Mouse (Mus musculus) left cerebral cortex, adult 2 months (tissue): Measurements from ENCODE around the gene Kirrel. TPM values are rescaled to one million over a fixed set of nuclear protein-coding genes. Genes with fewer than 3 reads are reported as not detected.

Experiments
- DNase-seq, 2 experiments: peaks; one replicate each; pipeline ENCODE4 v3.0.0; 2021 to 2022; ENCODE audit warnings: low spot score in 2 of 2, mixed read lengths in 1 of 2; ENCODE audit errors: extremely low spot score in 1 of 2
- H3K27ac ChIP-seq: fragments of 200-600 bp; 2 replicates; pipeline ENCODE4 v1.8.1; 2022
- H3K4me3 ChIP-seq: fragments of 200-600 bp; 2 replicates; pipeline ENCODE4 v1.8.1; 2022
- CTCF ChIP-seq: fragments of 200-600 bp; IDR thresholded peaks from 2 replicates; pipeline ENCODE4 v1.8.1; 2022; ENCODE audit warnings: antibody characterized with exemption, mild to moderate bottlenecking, moderate library complexity
- intact Hi-C: fragments of 180-260 bp; cut with DNase I; formaldehyde crosslinking; loops from one replicate; pipeline ENCODE4 v1.15.1; 2025
- total RNA-seq, 2 experiments: library from RNA; stranded (reverse); gene quantifications; 2 replicates each; pipeline ENCODE4 v1.2.3; 2021

The Kirrel gene
- total RNA-seq, 2 experiments from 2014 or later = 4.3 to 4.9 TPM

GRCm38 (mm10) chr3:87164099-87164815 is 10.3 kb downstream of the Kirrel start:
- Histone ChIP-seq H3K27ac (no peak overlapping the region), H3K4me3 (no peak overlapping the region)
- no peak for TF ChIP-seq CTCF
- no peak for DNase-seq
- intact Hi-C loops = no loop called here

GRCm38 (mm10) chr3:87163116-87163515 is 11.4 kb downstream of the Kirrel start:
- H3K27ac ChIP-seq = no peak overlapping the region
- intact Hi-C loops = no loop called here
- TF ChIP-seq CTCF = no peak
- no peak overlapping the region for H3K4me3 ChIP-seq
- DNase-seq = no peak

GRCm38 (mm10) chr3:87162380-87162779 is 12.2 kb downstream of the Kirrel start:
- no peak for TF ChIP-seq CTCF
- intact Hi-C loops = no loop called here
- no peak overlapping the region for H3K4me3 ChIP-seq
- H3K27ac ChIP-seq = no peak overlapping the region
- no peak for DNase-seq

GRCm38 (mm10) chr3:87161601-87162000 is 12.9 kb downstream of the Kirrel start:
- H3K27ac ChIP-seq = no peak overlapping the region
- intact Hi-C loops = no loop called here
- no peak for TF ChIP-seq CTCF
- H3K4me3 ChIP-seq = no peak overlapping the region
- DNase-seq = no peak

GRCm38 (mm10) chr3:87160819-87161509 is 13.6 kb downstream of the Kirrel start:
- no peak for TF ChIP-seq CTCF
- intact Hi-C loops = no loop called here
- no peak for DNase-seq
- Histone ChIP-seq H3K27ac (no peak overlapping the region), H3K4me3 (no peak overlapping the region)

GRCm38 (mm10) chr3:87159190-87159589 is 15.4 kb downstream of the Kirrel start:
- no peak for TF ChIP-seq CTCF
- Histone ChIP-seq H3K27ac (no peak overlapping the region), H3K4me3 (no peak overlapping the region)
- intact Hi-C loops = no loop called here
- no peak for DNase-seq

GRCm38 (mm10) chr3:87157767-87158291 is 16.7 kb downstream of the Kirrel start:
- no peak overlapping the region for H3K4me3 ChIP-seq
- no peak for TF ChIP-seq CTCF
- H3K27ac ChIP-seq = no peak overlapping the region
- DNase-seq = no peak
- intact Hi-C loops = no loop called here

DNA sequence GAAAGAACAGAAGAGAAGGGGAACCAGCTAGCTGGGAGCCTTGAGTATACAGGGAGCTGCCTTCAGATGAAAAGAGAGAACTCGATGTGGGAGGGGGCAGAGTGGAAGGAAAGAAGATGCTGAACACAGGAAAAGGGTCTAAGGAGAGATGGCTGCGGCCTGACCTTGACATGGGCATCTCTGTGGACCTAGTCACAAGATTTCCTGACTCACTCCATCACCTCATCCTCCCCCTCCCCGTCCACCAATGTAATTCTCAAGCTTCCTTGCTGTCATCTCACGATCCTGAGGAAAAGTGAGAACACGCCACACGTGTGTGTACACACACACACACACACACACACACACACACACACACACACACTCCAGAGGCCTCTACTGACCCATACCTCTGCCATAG is 17.2 kb downstream of the Kirrel start:
- no peak for TF ChIP-seq CTCF
- no peak overlapping the region for H3K27ac ChIP-seq
- H3K4me3 ChIP-seq = no peak overlapping the region
- intact Hi-C loops = no loop called here
- no peak for DNase-seq

DNA sequence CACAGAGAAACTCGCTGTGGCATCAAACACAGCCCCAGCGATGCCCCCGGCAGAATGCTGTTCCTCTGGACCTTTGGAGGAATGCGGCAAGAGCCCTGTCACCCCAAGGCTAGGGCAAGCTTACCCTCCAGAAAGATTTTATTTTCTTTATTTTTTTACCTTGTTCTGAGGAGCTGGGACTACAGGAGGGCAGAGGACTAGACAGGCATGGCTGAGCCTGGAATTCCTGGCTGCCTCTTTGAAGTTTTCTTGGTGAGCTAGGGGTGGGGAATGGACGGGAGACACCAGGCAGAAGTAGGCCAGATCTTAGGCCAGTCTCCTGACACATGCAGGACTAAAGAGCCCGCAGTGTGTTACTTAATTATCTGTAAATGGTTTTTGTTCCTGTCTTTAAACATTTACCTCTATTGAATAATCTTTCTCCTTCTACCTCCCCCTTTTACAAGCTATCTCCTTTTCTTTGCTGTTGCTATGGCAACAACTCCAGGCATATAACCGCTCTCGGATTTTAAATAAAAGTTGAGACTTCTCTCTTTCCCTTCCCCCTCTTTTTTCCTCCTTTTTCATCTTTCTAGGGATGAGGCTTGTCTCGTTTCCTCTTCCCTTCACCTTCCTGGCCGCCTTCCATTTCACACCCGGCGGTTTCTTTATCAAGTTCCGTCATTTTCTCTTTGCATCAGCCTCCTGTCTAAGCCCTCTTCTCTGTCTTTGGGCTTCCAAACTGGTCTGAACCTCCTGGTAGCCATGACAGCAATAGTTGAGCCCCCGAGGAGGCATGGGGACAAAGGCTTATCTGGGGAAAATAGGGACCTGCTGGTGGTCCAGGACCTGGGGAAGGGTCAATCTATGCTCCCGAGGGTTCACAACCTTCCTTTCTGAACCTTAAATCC is 19.9 kb downstream of the Kirrel start:
- intact Hi-C loops = no loop called here
- TF ChIP-seq CTCF = no peak
- no peak for DNase-seq
- no peak overlapping the region for H3K27ac ChIP-seq
- no peak overlapping the region for H3K4me3 ChIP-seq

GRCm38 (mm10) chr3:87153038-87153437 is 21.5 kb downstream of the Kirrel start:
- no peak for DNase-seq
- intact Hi-C loops = no loop called here
- Histone ChIP-seq H3K27ac (no peak overlapping the region; the same call in 1 of the 2 replicates), H3K4me3 (no peak overlapping the region)
- TF ChIP-seq CTCF = no peak

DNA sequence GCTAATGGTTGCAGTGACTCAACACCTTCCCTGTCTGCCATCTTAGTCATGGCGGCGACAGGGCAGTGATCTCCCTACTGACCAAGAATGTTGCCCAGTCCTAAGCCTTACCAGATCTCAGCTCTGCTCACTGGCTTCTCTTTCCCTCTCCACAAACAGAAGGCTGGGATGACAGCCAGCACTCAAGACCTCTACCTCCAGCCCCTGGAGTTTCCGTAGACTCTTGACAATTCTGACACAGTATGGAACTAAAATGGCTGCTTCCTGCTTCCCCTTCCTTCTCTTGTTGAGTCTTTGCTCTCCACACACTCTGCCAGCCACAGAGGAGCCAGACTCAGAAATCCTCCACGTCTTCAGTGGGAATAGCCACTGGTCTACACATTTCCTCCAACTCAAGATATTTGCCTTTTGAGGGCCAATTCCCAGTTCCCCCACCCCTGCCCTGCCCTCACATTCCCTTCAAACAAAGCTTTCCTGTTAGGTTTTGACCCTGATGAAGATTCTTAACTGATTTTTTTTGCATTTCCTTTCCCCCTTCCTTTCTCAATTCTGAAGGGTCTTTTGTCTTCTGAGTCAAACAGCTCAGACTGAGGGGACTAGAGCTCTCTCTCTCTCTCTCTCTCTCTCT is 22.3 kb downstream of the Kirrel start:
- DNase-seq = no peak
- Histone ChIP-seq H3K27ac (no peak overlapping the region), H3K4me3 (no peak overlapping the region)
- TF ChIP-seq CTCF = no peak
- intact Hi-C loops = no loop called here
